Mouse (Mus musculus): ENCODE data around the gene Eef1akmt2.

The Eef1akmt2 gene

DNA sequence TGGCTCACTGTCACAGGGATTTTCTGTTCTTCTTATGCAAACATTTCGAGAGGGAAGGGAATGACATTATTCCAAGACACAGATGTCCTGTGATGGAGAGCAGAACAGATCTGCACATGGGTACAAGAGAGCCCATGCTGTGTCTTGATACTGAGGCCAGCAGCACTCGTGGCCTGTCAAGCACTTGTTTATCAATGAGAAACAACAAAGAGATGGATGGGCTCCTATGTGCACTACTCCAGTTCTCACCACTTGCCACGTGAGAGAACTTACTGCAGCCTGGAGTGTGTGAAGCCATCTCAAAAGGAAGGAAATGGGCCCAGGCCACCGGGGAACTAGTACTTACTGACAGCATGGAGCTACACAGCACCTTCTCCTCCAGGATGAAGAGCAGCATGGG is 66.0 kb downstream of the Eef1akmt2 start:
- DNase-seq: no peak

DNA sequence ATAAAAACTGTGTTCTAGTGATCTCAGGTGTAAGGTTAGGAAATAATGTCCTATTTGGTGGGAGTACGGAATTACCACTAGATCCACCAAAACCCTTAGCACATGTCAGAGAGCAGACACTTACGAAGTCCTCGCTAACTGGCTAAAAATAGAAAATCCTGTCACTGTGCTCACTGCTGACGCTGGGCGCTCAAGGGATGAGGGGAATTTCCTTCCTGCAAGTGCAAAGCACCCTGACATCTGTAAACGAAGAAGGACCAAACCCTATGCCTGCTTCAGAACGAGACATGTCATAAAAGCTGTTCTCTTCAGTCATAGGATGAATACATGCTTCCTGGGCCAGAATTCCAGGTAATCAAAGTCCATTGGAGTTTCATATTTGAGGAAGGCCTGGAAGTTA is 66.5 kb downstream of the Eef1akmt2 start:
- no peak for DNase-seq

- no peak for DNase-seq
Observed at GRCm38 (mm10) chr7:132784101-132784500, 68.4 kb downstream of the Eef1akmt2 start.

GRCm38 (mm10) chr7:132781850-132782249 is 70.6 kb downstream of the Eef1akmt2 start:
- DNase-seq: peak; percentile 49 to 69

- DNase-seq: no peak
Observed at GRCm38 (mm10) chr7:132781130-132781814, 71.2 kb downstream of the Eef1akmt2 start.

DNA sequence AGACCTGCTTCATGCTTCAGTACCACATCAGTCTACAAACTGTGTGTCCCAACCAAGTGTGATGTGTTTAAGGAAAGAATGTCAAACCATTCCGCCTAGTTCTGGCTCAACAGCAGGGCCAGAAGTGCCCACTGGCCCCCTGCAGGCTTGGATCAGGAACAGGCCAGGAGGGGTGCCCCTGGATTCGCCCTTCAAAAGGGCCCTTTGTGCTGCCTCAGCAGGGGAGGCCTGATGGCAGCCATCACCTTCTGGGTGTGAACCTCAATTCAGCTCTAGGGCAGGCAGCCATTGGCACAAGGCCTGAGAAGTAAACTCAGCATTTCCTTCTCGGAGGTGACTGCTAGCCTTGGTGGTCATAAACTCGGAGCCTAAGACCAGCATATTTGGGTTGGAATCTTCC is 71.9 kb downstream of the Eef1akmt2 start:
- peak in 1 of 2 experiments; percentile 46 for DNase-seq

- no peak for DNase-seq
Observed at GRCm38 (mm10) chr7:132778630-132779029, 73.8 kb downstream of the Eef1akmt2 start.

- DNase-seq: no peak
Observed at GRCm38 (mm10) chr7:132777728-132778453, 74.6 kb downstream of the Eef1akmt2 start.
